Mouse (Mus musculus): ENCODE results near the gene Izumo4. TPM values are rescaled to one million over a fixed set of nuclear protein-coding genes. Genes with fewer than 3 reads are reported as not detected.
A peak's percentile ranks its signal among the peaks of the same experiment; 100 is the strongest.

Izumo4 gene
- total RNA-seq, 1 experiment from 2014 or later: 10.6 TPM

- ATAC-seq (replicated peaks; ENCODE audit: insufficient number of reproducible peaks, low FRiP score, low TSS enrichment, poor library complexity, severe bottlenecking): no peak
Observed at GRCm38 (mm10) chr10:80666837-80667412, 35.1 kb upstream of the Izumo4 start.

- no peak for ATAC-seq (replicated peaks; ENCODE audit: insufficient number of reproducible peaks, low FRiP score, low TSS enrichment, poor library complexity, severe bottlenecking)
Observed at GRCm38 (mm10) chr10:80668614-80669013, 33.4 kb upstream of the Izumo4 start.

- ATAC-seq (replicated peaks; ENCODE audit: insufficient number of reproducible peaks, low FRiP score, low TSS enrichment, poor library complexity, severe bottlenecking): no peak
Observed at GRCm38 (mm10) chr10:80669018-80669417, 33.0 kb upstream of the Izumo4 start.

- no peak for ATAC-seq (replicated peaks; ENCODE audit: insufficient number of reproducible peaks, low FRiP score, low TSS enrichment, poor library complexity, severe bottlenecking)
Observed at GRCm38 (mm10) chr10:80669737-80670485, 32.1 kb upstream of the Izumo4 start.

GRCm38 (mm10) chr10:80670531-80670930 lies 31.5 kb upstream of the Izumo4 start:
- ATAC-seq (replicated peaks; ENCODE audit: insufficient number of reproducible peaks, low FRiP score, low TSS enrichment, poor library complexity, severe bottlenecking): no peak

GRCm38 (mm10) chr10:80671251-80671650 lies 30.7 kb upstream of the Izumo4 start:
- ATAC-seq (replicated peaks; ENCODE audit: insufficient number of reproducible peaks, low FRiP score, low TSS enrichment, poor library complexity, severe bottlenecking): no peak

- no peak for ATAC-seq (replicated peaks; ENCODE audit: insufficient number of reproducible peaks, low FRiP score, low TSS enrichment, poor library complexity, severe bottlenecking)
Observed at GRCm38 (mm10) chr10:80671936-80672690, 29.9 kb upstream of the Izumo4 start.

GRCm38 (mm10) chr10:80673690-80674089 lies 28.3 kb upstream of the Izumo4 start:
- ATAC-seq (replicated peaks; ENCODE audit: insufficient number of reproducible peaks, low FRiP score, low TSS enrichment, poor library complexity, severe bottlenecking): no peak

GRCm38 (mm10) chr10:80674161-80674711 lies 27.7 kb upstream of the Izumo4 start:
- ATAC-seq (replicated peaks; ENCODE audit: insufficient number of reproducible peaks, low FRiP score, low TSS enrichment, poor library complexity, severe bottlenecking): no peak

- ATAC-seq (replicated peaks; ENCODE audit: insufficient number of reproducible peaks, low FRiP score, low TSS enrichment, poor library complexity, severe bottlenecking): no peak
Observed at GRCm38 (mm10) chr10:80674851-80675404, 27.1 kb upstream of the Izumo4 start.

GRCm38 (mm10) chr10:80675405-80676197 lies 26.4 kb upstream of the Izumo4 start:
- no peak for ATAC-seq (replicated peaks; ENCODE audit: insufficient number of reproducible peaks, low FRiP score, low TSS enrichment, poor library complexity, severe bottlenecking)

GRCm38 (mm10) chr10:80676198-80676928 lies 25.6 kb upstream of the Izumo4 start:
- peak; percentile 63 for ATAC-seq (replicated peaks; ENCODE audit: insufficient number of reproducible peaks, low FRiP score, low TSS enrichment, poor library complexity, severe bottlenecking)

GRCm38 (mm10) chr10:80677128-80677875 lies 24.7 kb upstream of the Izumo4 start:
- peak; percentile 7 for ATAC-seq (replicated peaks; ENCODE audit: insufficient number of reproducible peaks, low FRiP score, low TSS enrichment, poor library complexity, severe bottlenecking)

GRCm38 (mm10) chr10:80677942-80678436 lies 24.0 kb upstream of the Izumo4 start, which contains the start of gene Mknk2:
Gene Mknk2 (minus strand): TSS chr10:80678112.
- ATAC-seq (replicated peaks; ENCODE audit: insufficient number of reproducible peaks, low FRiP score, low TSS enrichment, poor library complexity, severe bottlenecking): peak; percentile 59

GRCm38 (mm10) chr10:80678601-80679377 lies 23.2 kb upstream of the Izumo4 start:
- ATAC-seq (replicated peaks; ENCODE audit: insufficient number of reproducible peaks, low FRiP score, low TSS enrichment, poor library complexity, severe bottlenecking): no peak

- ATAC-seq (replicated peaks; ENCODE audit: insufficient number of reproducible peaks, low FRiP score, low TSS enrichment, poor library complexity, severe bottlenecking): no peak
Observed at GRCm38 (mm10) chr10:80679556-80680259, 22.3 kb upstream of the Izumo4 start.
